Mouse (Mus musculus): Measurements from ENCODE around the gene Grem2.

The Grem2 gene

GRCm38 (mm10) chr1:174921298-174921955, at the start of gene Grem2:
Grem2 (minus strand) TSS chr1:174921819.
- DNase-seq (ENCODE audit: low read depth, low spot score) = no peak

- no peak for DNase-seq (ENCODE audit: low read depth, low spot score)
These were observed 38.2 kb upstream of the Grem2 start for GRCm38 (mm10) chr1:174959837-174960236.

- DNase-seq (ENCODE audit: low read depth, low spot score) = no peak
These were observed 9.5 kb upstream of the Grem2 start for GRCm38 (mm10) chr1:174931003-174931619.

- DNase-seq (ENCODE audit: low read depth, low spot score) = no peak
These were observed 8.0 kb upstream of the Grem2 start for GRCm38 (mm10) chr1:174929459-174930181.

- DNase-seq (ENCODE audit: low read depth, low spot score) = no peak
These were observed 2.7 kb downstream of the Grem2 start for GRCm38 (mm10) chr1:174918949-174919348.

- no peak for DNase-seq (ENCODE audit: low read depth, low spot score)
These were observed 3.3 kb downstream of the Grem2 start for GRCm38 (mm10) chr1:174918236-174918870.

GRCm38 (mm10) chr1:174909834-174910233, 11.8 kb downstream of the Grem2 start:
- DNase-seq (ENCODE audit: low read depth, low spot score) = no peak

GRCm38 (mm10) chr1:174908232-174908631, 13.4 kb downstream of the Grem2 start:
- no peak for DNase-seq (ENCODE audit: low read depth, low spot score)

GRCm38 (mm10) chr1:174907637-174908036, 14.0 kb downstream of the Grem2 start:
- DNase-seq (ENCODE audit: low read depth, low spot score) = no peak

- DNase-seq (ENCODE audit: low read depth, low spot score) = no peak
These were observed 18.9 kb downstream of the Grem2 start for GRCm38 (mm10) chr1:174902755-174903154.

GRCm38 (mm10) chr1:174892471-174892870, 29.1 kb downstream of the Grem2 start:
- DNase-seq (ENCODE audit: low read depth, low spot score) = no peak

GRCm38 (mm10) chr1:174888684-174889405, 32.8 kb downstream of the Grem2 start:
- no peak for DNase-seq (ENCODE audit: low read depth, low spot score)

GRCm38 (mm10) chr1:174888073-174888472, 33.5 kb downstream of the Grem2 start:
- no peak for DNase-seq (ENCODE audit: low read depth, low spot score)

GRCm38 (mm10) chr1:174882496-174882895, 39.1 kb downstream of the Grem2 start:
- DNase-seq (ENCODE audit: low read depth, low spot score) = no peak

- DNase-seq (ENCODE audit: low read depth, low spot score) = no peak
These were observed 46.4 kb downstream of the Grem2 start for GRCm38 (mm10) chr1:174875173-174875572.

- no peak for DNase-seq (ENCODE audit: low read depth, low spot score)
These were observed 61.1 kb downstream of the Grem2 start for GRCm38 (mm10) chr1:174860407-174861118.

GRCm38 (mm10) chr1:174856188-174856587, 65.4 kb downstream of the Grem2 start:
- DNase-seq (ENCODE audit: low read depth, low spot score) = no peak

GRCm38 (mm10) chr1:174844786-174845185, 76.8 kb downstream of the Grem2 start:
- DNase-seq (ENCODE audit: low read depth, low spot score) = no peak

GRCm38 (mm10) chr1:174836861-174837260, 84.8 kb downstream of the Grem2 start:
- DNase-seq (ENCODE audit: low read depth, low spot score) = no peak

- DNase-seq (ENCODE audit: low read depth, low spot score) = no peak
These were observed 95.1 kb downstream of the Grem2 start for GRCm38 (mm10) chr1:174826562-174826961.

GRCm38 (mm10) chr1:174811846-174812245, 109.8 kb downstream of the Grem2 start:
- no peak for DNase-seq (ENCODE audit: low read depth, low spot score)
